Mouse (Mus musculus) MEL (cell line): ENCODE data around the gene Zfp777. TPM values are rescaled to one million over a fixed set of nuclear protein-coding genes. Genes with fewer than 3 reads are reported as not detected.

ENCODE experiments used
- DNase-seq: peaks from one replicate; pipeline ENCODE4 v3.0.0; 2011; ENCODE audit warnings: low read depth, low spot score
- H3K27ac ChIP-seq: 2 replicates; pipeline ENCODE4 v1.5.1; 2012; ENCODE audit warnings: low read depth, mild to moderate bottlenecking, control low read depth, low read length, moderate library complexity; ENCODE audit not compliant: control insufficient read depth
- H3K27me3 ChIP-seq, 2 experiments: fragments of 150-350 bp in 1 of 2; sonication (generic) in 1 of 2; 2 replicates each; pipeline ENCODE4 v1.6.1; 2012; ENCODE audit warnings: low read length in 2 of 2, mild to moderate bottlenecking in 2 of 2, improper control_type of control experiment in 1 of 2, moderate library complexity in 1 of 2; ENCODE audit not compliant: insufficient read depth in 2 of 2, control insufficient read depth in 1 of 2
- H3K36me3 ChIP-seq, 2 experiments: 2 replicates each; pipeline ENCODE4 v1.6.1; 2012 to 2014; ENCODE audit warnings: low read length in 2 of 2, improper control_type of control experiment in 1 of 2, inconsistent platforms in 1 of 2, mild to moderate bottlenecking in 1 of 2; ENCODE audit not compliant: insufficient read depth in 2 of 2, control insufficient read depth in 1 of 2
- H3K4me1 ChIP-seq, 2 experiments: fragments of 150-350 bp in 1 of 2; sonication (generic) in 1 of 2; 2 replicates each; pipeline ENCODE4 v1.6.1; 2012; ENCODE audit warnings: low read length in 2 of 2, improper control_type of control experiment in 1 of 2, mild to moderate bottlenecking in 1 of 2; ENCODE audit not compliant: insufficient read depth in 2 of 2, control insufficient read depth in 1 of 2
- H3K4me3 ChIP-seq, 2 experiments: fragments of 150-350 bp in 1 of 2; sonication (generic) in 1 of 2; 2 replicates each; pipeline ENCODE4 v1.5.1; 2012; ENCODE audit warnings: low read depth in 2 of 2, low read length in 2 of 2, mild to moderate bottlenecking in 2 of 2, moderate library complexity in 2 of 2, control low read depth in 1 of 2, improper control_type of control experiment in 1 of 2; ENCODE audit not compliant: control insufficient read depth in 1 of 2, insufficient read depth in 1 of 2
- H3K79me2 ChIP-seq: 2 replicates; pipeline ENCODE4 v1.6.1; 2012; ENCODE audit warnings: mild to moderate bottlenecking, low read length, moderate library complexity; ENCODE audit not compliant: control insufficient read depth, poor library complexity, insufficient read depth
- H3K9ac ChIP-seq: 2 replicates; pipeline ENCODE4 v1.6.1; 2012; ENCODE audit warnings: low read depth, mild to moderate bottlenecking, control low read depth, low read length, moderate library complexity; ENCODE audit not compliant: control insufficient read depth, poor library complexity, severe bottlenecking
- H3K9me3 ChIP-seq: fragments of 150-350 bp; sonication (generic); replicated peaks from 2 replicates; pipeline ENCODE4 v1.6.1; 2012; ENCODE audit warnings: mild to moderate bottlenecking, low read length, improper control_type of control experiment, moderate library complexity; ENCODE audit not compliant: insufficient read depth
- BHLHE40 ChIP-seq: IDR thresholded peaks from 2 replicates; pipeline ENCODE4 v1.6.1; 2012; ENCODE audit warnings: low read depth, mild to moderate bottlenecking, inconsistent platforms, low read length, improper control_type of control experiment, borderline replicate concordance
- CTCF ChIP-seq, 3 experiments: IDR thresholded peaks in 2 of 3; conservative IDR thresholded peaks in 1 of 3; 2 replicates each; pipeline ENCODE4 v1.5.1; 2011 to 2012; ENCODE audit warnings: low read length in 3 of 3, low read depth in 2 of 3, mild to moderate bottlenecking in 2 of 3, improper control_type of control experiment in 1 of 3, inconsistent platforms in 1 of 3, mixed read lengths in 1 of 3, moderate library complexity in 1 of 3; ENCODE audit not compliant: control insufficient read depth in 1 of 3, insufficient read depth in 1 of 3, poor library complexity in 1 of 3, severe bottlenecking in 1 of 3
- ELF1 ChIP-seq: IDR thresholded peaks from 2 replicates; pipeline ENCODE4 v1.6.1; 2014; ENCODE audit warnings: low read depth, mild to moderate bottlenecking, inconsistent platforms, low read length, improper control_type of control experiment, moderate library complexity
- ETS1 ChIP-seq: IDR thresholded peaks from 2 replicates; pipeline ENCODE4 v1.6.1; 2012; ENCODE audit warnings: low read depth, mild to moderate bottlenecking, inconsistent platforms, low read length, improper control_type of control experiment, moderate library complexity
- GABPA ChIP-seq: IDR thresholded peaks from 2 replicates; pipeline ENCODE4 v1.6.1; 2012; ENCODE audit warnings: low read depth, mild to moderate bottlenecking, inconsistent platforms, low read length, improper control_type of control experiment, moderate library complexity
- HCFC1 ChIP-seq: IDR thresholded peaks from 2 replicates; pipeline ENCODE4 v1.6.1; 2012; ENCODE audit warnings: low read depth, mild to moderate bottlenecking, inconsistent platforms, low read length, improper control_type of control experiment, moderate library complexity
- MAFK ChIP-seq: IDR thresholded peaks from 2 replicates; pipeline ENCODE4 v1.6.1; 2011; ENCODE audit warnings: low read depth, mild to moderate bottlenecking, low read length, improper control_type of control experiment, borderline replicate concordance
- MEF2A ChIP-seq: IDR thresholded peaks from 2 replicates; pipeline ENCODE4 v1.6.1; 2014; ENCODE audit warnings: low read depth, mild to moderate bottlenecking, inconsistent platforms, low read length, improper control_type of control experiment; ENCODE audit not compliant: poor library complexity, insufficient replicate concordance, severe bottlenecking; ENCODE audit errors: extremely low read depth
- MXI1 ChIP-seq: IDR thresholded peaks from 2 replicates; pipeline ENCODE4 v1.6.1; 2011; ENCODE audit warnings: mild to moderate bottlenecking, low read depth, low read length, improper control_type of control experiment
- MYB ChIP-seq: IDR thresholded peaks from 2 replicates; pipeline ENCODE4 v1.6.1; 2011; ENCODE audit warnings: mild to moderate bottlenecking, low read depth, low read length, improper control_type of control experiment
- NELFE ChIP-seq: IDR thresholded peaks from 2 replicates; pipeline ENCODE4 v1.6.1; 2011; ENCODE audit warnings: low read depth, low read length, improper control_type of control experiment
- POLR2AphosphoS2 ChIP-seq: IDR thresholded peaks from 2 replicates; pipeline ENCODE4 v1.6.1; 2011; ENCODE audit warnings: low read length, improper control_type of control experiment
- POLR2AphosphoS5 ChIP-seq: IDR thresholded peaks from 2 replicates; pipeline ENCODE4 v1.6.1; 2012; ENCODE audit warnings: low read depth, borderline replicate concordance, mild to moderate bottlenecking, inconsistent platforms, low read length, moderate library complexity, mixed read lengths
- RAD21 ChIP-seq: IDR thresholded peaks from 2 replicates; pipeline ENCODE4 v1.6.1; 2011; ENCODE audit warnings: mild to moderate bottlenecking, low read depth, low read length, improper control_type of control experiment
- TAL1 ChIP-seq: IDR thresholded peaks from 2 replicates; pipeline ENCODE4 v1.6.1; 2012; ENCODE audit warnings: mild to moderate bottlenecking, inconsistent platforms, low read length, moderate library complexity, mixed read lengths
- TBP ChIP-seq: IDR thresholded peaks from 2 replicates; pipeline ENCODE4 v1.8.0; 2011; ENCODE audit warnings: low read depth, low read length, improper control_type of control experiment
- TCF12 ChIP-seq: IDR thresholded peaks from 2 replicates; pipeline ENCODE4 v1.6.1; 2014; ENCODE audit warnings: low read depth, mild to moderate bottlenecking, inconsistent platforms, low read length, improper control_type of control experiment, moderate library complexity
- UBTF ChIP-seq: IDR thresholded peaks from 2 replicates; pipeline ENCODE4 v1.6.1; 2012; ENCODE audit warnings: low read depth, mild to moderate bottlenecking, inconsistent platforms, low read length, improper control_type of control experiment, moderate library complexity, borderline replicate concordance; ENCODE audit not compliant: insufficient read depth
- USF1 ChIP-seq: IDR thresholded peaks from 2 replicates; pipeline ENCODE4 v1.6.1; 2014; ENCODE audit warnings: low read depth, mild to moderate bottlenecking, inconsistent platforms, low read length, improper control_type of control experiment, moderate library complexity
- USF2 ChIP-seq, 2 experiments: IDR thresholded peaks; 2 replicates each; pipeline ENCODE4 v1.6.1; 2011 to 2012; ENCODE audit warnings: improper control_type of control experiment in 2 of 2, low read length in 2 of 2, borderline replicate concordance in 1 of 2, inconsistent platforms in 1 of 2, low read depth in 1 of 2, mild to moderate bottlenecking in 1 of 2; ENCODE audit not compliant: insufficient read depth in 1 of 2
- ZC3H11A ChIP-seq: IDR thresholded peaks from 2 replicates; pipeline ENCODE4 v1.6.1; 2012; ENCODE audit warnings: low read depth, mild to moderate bottlenecking, inconsistent platforms, low read length, improper control_type of control experiment
- ZMIZ1 ChIP-seq: IDR thresholded peaks from 2 replicates; pipeline ENCODE4 v1.6.1; 2012; ENCODE audit warnings: low read depth, mild to moderate bottlenecking, inconsistent platforms, low read length, improper control_type of control experiment, moderate library complexity
- polyA plus RNA-seq, 2 experiments: library from polyadenylated mRNA; stranded (reverse) in 1 of 2; unstranded in 1 of 2; fragments of >175 nt in 1 of 2; fragments of >200 nt in 1 of 2; gene quantifications; 2 replicates each; pipeline versions ENCODE4 v1.2.1 to v1.2.4; 2012; ENCODE audit warnings: low replicate concordance in 2 of 2, low read depth in 1 of 2; ENCODE audit not compliant: insufficient read length in 2 of 2, insufficient read depth in 1 of 2, missing spikeins in 1 of 2
- total RNA-seq: library from RNA; depleted of rRNA; stranded (reverse); fragments of 300-350 nt; gene quantifications from 2 replicates; pipeline ENCODE4 v1.2.3, GENCODE M21; 2012

The Zfp777 gene
- total and polyA plus RNA-seq, 3 experiments = 20.4 to 32.4 TPM; not detected in 1

DNA sequence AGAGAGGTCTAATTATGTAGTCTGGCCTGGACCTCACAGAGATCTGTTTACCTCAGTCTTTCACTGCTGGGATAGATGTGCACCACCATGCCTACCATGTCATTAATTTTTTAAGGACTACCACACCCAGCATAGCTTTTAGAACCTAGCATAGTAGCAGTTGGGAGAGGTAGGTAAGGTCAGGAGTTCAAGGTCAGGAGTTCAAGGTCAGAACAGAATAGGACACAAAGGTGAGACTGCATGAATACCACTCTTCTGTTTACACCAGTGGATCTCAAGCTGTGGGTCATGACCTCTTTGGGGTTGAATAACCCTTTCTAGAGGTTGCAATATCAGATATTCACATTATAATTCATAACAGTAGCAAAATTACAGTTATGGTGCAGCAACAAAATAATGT, 16.1 kb downstream of the Zfp777 start:
- DNase-seq = no peak
- TF ChIP-seq MXI1 (no peak), UBTF (no peak), NELFE (no peak), ETS1 (no peak), TBP (no peak), BHLHE40 (no peak), ZC3H11A (no peak), POLR2AphosphoS2 (no peak), CTCF (IDR thresholded peaks at IDR 0.05 in 2 of 3, conservative IDR thresholded peaks at IDR 0.05 in 1 of 3; ENCODE audit: control insufficient read depth in 1 of 3, insufficient read depth in 1 of 3, low read depth in 2 of 3, low read length in 3 of 3, poor library complexity in 1 of 3, severe bottlenecking in 1 of 3) (no peak), USF2 (IDR thresholded peaks at IDR 0.05; ENCODE audit: borderline replicate concordance in 1 of 2, insufficient read depth in 1 of 2, low read depth in 1 of 2, low read length in 2 of 2) (no peak), RAD21 (no peak), MYB (no peak), ELF1 (no peak), USF1 (no peak)
- TF ChIP-seq, all 39 proteins: peak for 0
- H3K79me2 ChIP-seq = no peaks in the 10 kb centered on the region
- H3K4me1 ChIP-seq = no peaks in the 10 kb centered on the region
- H3K9ac ChIP-seq = no peak overlapping the region
- H3K27me3 ChIP-seq = no peaks in the 10 kb centered on the region
- no peaks in the 10 kb centered on the region for H3K9me3 ChIP-seq
- H3K4me3 ChIP-seq = no peak overlapping the region
- H3K27ac ChIP-seq = no peak overlapping the region
- H3K36me3 ChIP-seq = peaks cover 0 to 24% of the 10 kb centered on the region in 2 experiments; a peak in 2 of 4 replicates

- TF ChIP-seq HCFC1 (no peak), USF2 (IDR thresholded peaks at IDR 0.05; ENCODE audit: borderline replicate concordance in 1 of 2, insufficient read depth in 1 of 2, low read depth in 1 of 2, low read length in 2 of 2) (no peak), TCF12 (no peak), GABPA (no peak), TAL1 (no peak), NELFE (no peak), POLR2AphosphoS5 (no peak), MEF2A (no peak), MAFK (no peak), ZMIZ1 (no peak)
- Histone ChIP-seq H3K79me2 (no peaks in the 10 kb centered on the region), H3K36me3 (peaks cover 0 to 16% of the 10 kb centered on the region in 2 experiments; a peak in 2 of 4 replicates), H3K27me3 (no peaks in the 10 kb centered on the region), H3K4me3 (no peak overlapping the region), H3K9me3 (no peaks in the 10 kb centered on the region), H3K4me1 (no peaks in the 10 kb centered on the region), H3K9ac (no peak overlapping the region), H3K27ac (no peak overlapping the region)
- no peak for DNase-seq
These were observed 22.6 kb downstream of the Zfp777 start for GRCm38 (mm10) chr6:48025905-48026660.
